Mouse (Mus musculus) intestine, embryonic 16.5 days (tissue): ENCODE results near the gene Itih2. TPM values are rescaled to one million over a fixed set of nuclear protein-coding genes. Genes with fewer than 3 reads are reported as not detected.

ENCODE experiments used
- ATAC-seq: fragments of 200-750 bp; cut with Nextera tagmentation; 2 replicates; pipeline ENCODE4 v1.8.0; 2017; ENCODE audit warnings: moderate TSS enrichment, moderate library complexity
- H3K27ac ChIP-seq: fragments of 300-500 bp; sonication (generic); 2 replicates; pipeline ENCODE4 v1.5.1; 2014; ENCODE audit warnings: mild to moderate bottlenecking, low read length
- H3K27me3 ChIP-seq: fragments of 300-500 bp; sonication (generic); replicated peaks from 2 replicates; pipeline ENCODE4 v1.6.1; 2014; ENCODE audit warnings: low read length, control low read depth, mixed read lengths; ENCODE audit not compliant: control insufficient read depth, insufficient read depth
- H3K36me3 ChIP-seq: fragments of 300-500 bp; sonication (generic); 2 replicates; pipeline ENCODE4 v1.6.1; 2014; ENCODE audit warnings: low read length, control low read depth; ENCODE audit not compliant: control insufficient read depth, insufficient read depth
- H3K4me1 ChIP-seq: fragments of 300-500 bp; sonication (generic); 2 replicates; pipeline ENCODE4 v1.6.1; 2014; ENCODE audit warnings: low read length, control low read depth, mixed read lengths; ENCODE audit not compliant: control insufficient read depth, insufficient read depth
- H3K4me2 ChIP-seq: fragments of 300-500 bp; sonication (generic); 2 replicates; pipeline ENCODE4 v1.6.1; 2014; ENCODE audit warnings: low read depth, low read length, control low read depth
- H3K4me3 ChIP-seq: fragments of 300-500 bp; sonication (generic); 2 replicates; pipeline ENCODE4 v1.5.1; 2014; ENCODE audit warnings: mild to moderate bottlenecking, low read length
- H3K9ac ChIP-seq: fragments of 300-500 bp; sonication (generic); 2 replicates; pipeline ENCODE4 v1.6.1; 2014; ENCODE audit warnings: low read depth, low read length
- H3K9me3 ChIP-seq: fragments of 300-500 bp; sonication (generic); 2 replicates; pipeline ENCODE4 v1.6.1; 2016; ENCODE audit warnings: low read length, control low read depth; ENCODE audit not compliant: control insufficient read depth
- WGBS: fragments of 180-500 bp; shearing (Covaris S2); extraction: QIAGEN DNeasy Blood & Tissue Kit; methylation state at CpG from one replicate; pipeline ENCODE4 v1.1.7; 2014; 5-methylcytosine and 5-hydroxymethylcytosine counted together
- polyA plus RNA-seq: library from polyadenylated mRNA; unstranded; fragments of >200 nt; fragmentation: Nextera tagmentation; extraction: Ambion mirVana; gene quantifications from 2 replicates; pipeline ENCODE4 v1.2.1, GENCODE M21; 2015

Itih2 gene
- polyA plus RNA-seq, 1 experiment from 2014 or later, result 7.6 TPM

DNA sequence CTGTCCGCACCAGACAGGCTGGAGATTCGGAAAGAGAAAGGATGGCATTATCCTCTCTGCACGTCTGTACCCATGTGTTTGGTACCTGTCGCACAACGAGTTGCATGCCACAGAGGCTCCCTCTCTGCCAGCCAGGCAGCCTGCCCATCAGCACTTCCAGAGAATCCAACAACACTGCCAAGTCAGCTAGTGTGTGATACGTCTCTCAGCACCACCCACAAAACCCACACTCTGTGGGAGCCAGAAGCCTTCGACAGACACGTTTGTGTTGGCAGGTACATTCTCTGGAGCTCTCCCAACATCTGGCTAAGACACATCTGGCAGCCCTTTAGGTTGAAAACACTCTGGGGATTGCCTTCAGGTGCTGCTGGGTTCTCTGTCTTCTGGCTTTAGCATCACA lies 16.0 kb upstream of the Itih2 start:
- Histone ChIP-seq H3K4me2 (no peak overlapping the region), H3K27me3 (no peaks in the 10 kb centered on the region), H3K36me3 (no peaks in the 10 kb centered on the region), H3K9me3 (no peaks in the 10 kb centered on the region), H3K27ac (no peak overlapping the region), H3K4me1 (0 out of 2 replicates have a peak, but pooled peaks cover 4% of the 10 kb centered on the region), H3K4me3 (no peak overlapping the region), H3K9ac (no peak overlapping the region)
- WGBS, result 77% methylated on average over 8 of the region's 8 CpGs
- ATAC-seq, result no peak

DNA sequence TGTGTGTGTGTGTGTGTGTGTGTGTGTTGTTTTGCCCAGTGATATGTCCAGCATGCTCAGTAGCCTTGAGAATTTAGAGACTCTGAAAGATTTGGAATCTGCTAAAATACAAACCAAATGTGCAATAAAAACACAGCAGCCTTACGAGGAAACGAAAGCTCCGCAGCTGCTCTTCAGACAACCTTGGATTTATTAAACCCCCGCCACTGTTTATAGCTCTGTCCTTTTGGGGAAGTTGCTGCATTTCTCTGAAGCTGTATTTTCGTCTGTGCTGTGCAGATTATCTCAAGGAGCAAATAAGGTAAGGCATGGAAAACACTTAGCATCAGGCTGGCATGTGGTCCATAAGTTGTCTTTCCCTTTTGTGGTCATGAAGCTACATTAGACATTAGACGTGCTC lies 14.3 kb upstream of the Itih2 start:
- H3K4me3 ChIP-seq, result no peak overlapping the region
- 30% methylated on average over 6 of the region's 6 CpGs for WGBS
- no peaks in the 10 kb centered on the region for H3K9me3 ChIP-seq
- ATAC-seq, result no peak
- H3K36me3 ChIP-seq, result no peaks in the 10 kb centered on the region
- 0 out of 2 replicates have a peak, but pooled peaks cover 4% of the 10 kb centered on the region for H3K4me1 ChIP-seq
- H3K27me3 ChIP-seq, result no peaks in the 10 kb centered on the region
- H3K9ac ChIP-seq, result no peak overlapping the region
- no peak overlapping the region for H3K4me2 ChIP-seq
- H3K27ac ChIP-seq, result peak overlapping the region; percentile 14; the same call in 1 of the 2 replicates

DNA sequence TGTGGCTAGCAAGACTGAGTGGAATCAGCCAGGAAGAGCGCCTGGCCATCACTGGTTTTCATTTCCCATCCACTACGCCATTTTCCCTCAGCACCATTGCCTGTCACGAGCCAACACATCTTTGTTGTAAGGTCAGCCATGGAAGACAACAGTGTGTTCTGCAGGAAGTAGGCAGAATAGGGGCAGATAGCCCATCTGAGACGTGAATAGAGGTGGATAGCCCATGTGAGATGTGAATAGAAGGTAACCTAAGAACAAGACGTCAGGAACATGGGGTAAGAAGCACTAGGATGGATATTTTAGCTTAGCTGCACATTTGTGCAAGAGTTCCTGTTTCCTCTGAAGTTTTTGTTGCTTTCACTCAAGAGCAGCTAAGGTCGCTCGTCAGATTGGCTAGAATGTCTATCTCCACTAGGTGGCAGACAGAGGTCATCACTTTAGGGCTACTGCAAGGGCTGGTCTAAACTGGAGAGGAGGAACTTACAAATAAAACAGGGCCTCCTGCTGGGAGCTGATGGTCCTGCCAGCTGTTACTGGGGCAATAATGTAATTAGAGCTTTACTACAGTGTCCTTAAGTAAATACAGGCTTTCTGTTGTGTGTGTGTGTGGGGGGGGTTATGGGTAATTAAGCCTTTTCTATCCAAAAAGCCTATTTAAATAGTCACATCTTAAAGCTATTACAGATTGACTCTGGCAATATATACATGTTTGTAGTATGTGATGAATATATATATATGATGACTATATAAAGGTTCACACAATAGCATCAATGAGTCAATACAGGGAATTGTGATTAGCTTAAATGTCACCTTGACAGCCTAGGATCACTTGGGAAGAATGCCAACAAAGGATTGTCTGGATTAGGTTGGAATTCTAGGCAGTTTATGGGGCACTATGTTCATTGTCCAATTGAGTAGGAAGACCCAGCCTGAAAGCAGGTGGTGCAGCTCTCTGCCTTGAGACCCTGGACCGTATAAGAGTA lies 11.6 kb upstream of the Itih2 start:
- no peaks in the 10 kb centered on the region for H3K27me3 ChIP-seq
- H3K27ac ChIP-seq, result no peak overlapping the region
- 0 out of 2 replicates have a peak, but pooled peaks cover 4% of the 10 kb centered on the region for H3K4me1 ChIP-seq
- WGBS, result 39% methylated on average over 8 of the region's 8 CpGs
- ATAC-seq, result peak; percentile 96
- H3K9me3 ChIP-seq, result no peaks in the 10 kb centered on the region
- no peak overlapping the region for H3K4me3 ChIP-seq
- no peak overlapping the region for H3K9ac ChIP-seq
- H3K36me3 ChIP-seq, result no peaks in the 10 kb centered on the region
- H3K4me2 ChIP-seq, result no peak overlapping the region

DNA sequence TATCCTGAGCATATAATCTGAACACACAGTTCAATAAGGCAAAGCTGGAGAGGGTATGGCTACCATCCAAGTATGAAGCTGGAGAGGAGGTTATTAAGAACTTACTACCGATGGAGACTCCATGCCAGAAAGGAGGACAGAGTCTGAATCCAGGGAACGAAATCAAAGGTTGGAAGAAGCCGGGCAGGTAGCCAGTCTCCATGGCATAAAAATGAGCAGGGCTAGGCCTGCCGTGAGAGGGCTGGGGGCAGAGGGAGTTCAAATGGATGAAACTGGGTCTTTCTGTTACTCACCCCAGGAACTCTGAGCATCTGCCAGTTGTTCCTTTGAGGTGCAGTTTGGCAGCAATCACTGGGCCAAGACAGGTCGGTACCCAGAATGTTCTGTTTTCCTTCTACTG lies 9.3 kb upstream of the Itih2 start:
- H3K4me3 ChIP-seq, result no peak overlapping the region
- ATAC-seq, result no peak
- no peak overlapping the region for H3K27ac ChIP-seq
- H3K9ac ChIP-seq, result no peak overlapping the region
- no peaks in the 10 kb centered on the region for H3K9me3 ChIP-seq
- 75% methylated on average over 5 of the region's 5 CpGs for WGBS
- H3K27me3 ChIP-seq, result no peaks in the 10 kb centered on the region
- no peaks in the 10 kb centered on the region for H3K4me1 ChIP-seq
- no peaks in the 10 kb centered on the region for H3K36me3 ChIP-seq
- no peak overlapping the region for H3K4me2 ChIP-seq

DNA sequence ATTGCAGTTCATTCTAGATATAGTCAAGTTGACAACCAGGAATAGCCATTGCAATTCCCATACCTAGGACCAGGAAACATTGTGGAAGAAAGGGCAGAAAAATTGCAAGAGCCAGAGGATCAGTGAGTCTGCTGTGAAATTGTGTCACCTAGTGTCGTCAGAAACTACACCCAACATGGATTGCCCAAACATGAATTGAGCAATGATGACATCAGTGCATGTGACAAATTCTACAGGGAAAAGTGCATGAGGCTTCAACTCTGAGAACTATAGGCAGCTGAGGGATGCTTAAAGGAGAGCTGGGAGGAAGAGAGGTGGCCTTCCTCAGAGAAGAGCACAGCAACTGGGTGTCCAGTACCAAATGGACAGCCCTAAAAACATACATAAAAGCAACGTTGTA lies 6.1 kb upstream of the Itih2 start:
- Histone ChIP-seq H3K4me1 (no peaks in the 10 kb centered on the region), H3K4me2 (no peak overlapping the region), H3K27me3 (no peaks in the 10 kb centered on the region), H3K36me3 (no peaks in the 10 kb centered on the region), H3K27ac (no peak overlapping the region), H3K4me3 (no peak overlapping the region), H3K9me3 (no peaks in the 10 kb centered on the region), H3K9ac (no peak overlapping the region)
- no peak for ATAC-seq
- WGBS, result 81% methylated on average over 2 of the region's 2 CpGs

DNA sequence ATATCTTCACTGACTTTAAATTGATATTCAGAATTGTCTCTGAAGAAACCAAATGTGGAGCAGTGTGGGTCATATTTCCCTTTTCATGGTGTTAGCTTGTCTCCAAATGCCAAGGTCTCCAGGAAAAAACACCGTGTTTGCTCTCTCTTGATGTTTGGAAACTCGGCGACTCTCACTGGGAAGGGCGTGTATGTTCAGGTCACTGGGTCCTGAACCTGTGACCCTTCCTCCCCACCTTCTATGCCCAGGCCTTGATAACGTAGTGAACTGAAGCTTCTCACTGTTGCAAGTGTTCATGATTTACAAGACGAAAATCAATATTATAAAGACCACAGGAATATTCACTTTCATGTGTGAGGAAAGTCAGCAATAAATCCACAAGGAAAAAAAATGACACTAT lies 2.7 kb upstream of the Itih2 start:
- Histone ChIP-seq H3K36me3 (no peaks in the 10 kb centered on the region), H3K27ac (no peak overlapping the region), H3K4me3 (no peak overlapping the region), H3K9ac (no peak overlapping the region), H3K27me3 (no peaks in the 10 kb centered on the region), H3K9me3 (no peaks in the 10 kb centered on the region), H3K4me2 (no peak overlapping the region), H3K4me1 (no peaks in the 10 kb centered on the region; the same call in 1 of the 2 replicates)
- 47% methylated on average over 6 of the region's 6 CpGs for WGBS
- ATAC-seq, result no peak

DNA sequence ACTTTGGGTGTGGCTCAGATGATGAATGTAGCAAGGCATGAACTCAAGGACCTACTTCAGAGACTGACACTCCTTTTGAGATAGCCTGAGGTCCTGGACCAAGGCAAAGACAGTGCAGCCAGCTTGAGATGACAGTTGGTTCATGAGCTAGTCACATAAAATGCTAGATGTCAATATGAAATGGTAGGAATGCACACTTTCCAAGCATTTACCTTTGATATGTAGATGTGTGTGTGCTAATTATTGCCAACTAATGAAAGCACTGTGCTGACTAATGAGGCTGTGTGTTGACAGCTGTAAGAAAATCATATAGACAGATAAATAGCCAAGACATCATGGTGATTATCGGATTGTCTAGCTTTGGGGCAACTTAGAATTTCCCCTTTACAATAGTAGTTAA lies 932 bp upstream of the Itih2 start:
- no peak overlapping the region for H3K4me3 ChIP-seq
- no peaks in the 10 kb centered on the region for H3K27me3 ChIP-seq
- H3K4me2 ChIP-seq, result no peak overlapping the region
- H3K9ac ChIP-seq, result no peak overlapping the region
- H3K9me3 ChIP-seq, result no peaks in the 10 kb centered on the region
- H3K4me1 ChIP-seq, result no peaks in the 10 kb centered on the region; the same call in 1 of the 2 replicates
- no peak for ATAC-seq
- 94% methylated on average over 1 of the region's 1 CpGs for WGBS
- no peaks in the 10 kb centered on the region for H3K36me3 ChIP-seq
- H3K27ac ChIP-seq, result no peak overlapping the region

DNA sequence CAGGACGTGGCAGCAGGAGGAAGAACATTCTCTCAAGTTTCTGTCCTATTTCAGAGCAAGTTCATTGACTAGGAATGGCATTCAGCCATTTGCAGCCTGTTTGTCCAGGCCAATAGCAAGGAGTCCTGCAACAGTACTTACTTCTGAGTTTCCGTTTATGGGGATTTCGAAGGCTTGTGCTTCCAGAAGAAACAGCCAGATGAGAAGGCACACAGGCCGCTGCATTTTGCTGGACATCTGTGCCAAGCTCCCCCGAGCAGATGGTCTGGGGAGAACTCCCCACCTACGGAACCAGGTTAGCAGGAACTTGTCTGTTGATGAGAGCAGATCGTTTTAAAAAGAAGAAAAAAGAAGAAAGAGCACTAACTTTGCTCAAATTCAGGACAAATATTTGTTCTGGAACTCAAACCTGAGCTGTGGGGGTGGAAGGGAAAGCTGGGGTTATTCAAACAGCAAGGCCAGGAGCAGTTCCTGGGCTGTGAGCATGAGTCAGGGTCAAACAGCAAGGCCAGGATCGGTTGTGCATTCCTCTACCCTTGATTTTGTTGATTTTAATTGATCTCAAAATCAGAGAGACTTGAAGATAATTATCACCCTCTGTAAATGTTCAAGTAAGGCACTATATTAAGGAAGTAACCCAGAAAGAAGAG lies 730 bp downstream of the Itih2 start:
- Histone ChIP-seq H3K4me2 (no peak overlapping the region), H3K4me1 (no peaks in the 10 kb centered on the region; the same call in 1 of the 2 replicates), H3K27ac (no peak overlapping the region), H3K9ac (no peak overlapping the region), H3K36me3 (no peaks in the 10 kb centered on the region), H3K27me3 (no peaks in the 10 kb centered on the region), H3K9me3 (no peaks in the 10 kb centered on the region), H3K4me3 (no peak overlapping the region)
- 52% methylated on average over 8 of the region's 8 CpGs for WGBS
- ATAC-seq, result no peak

DNA sequence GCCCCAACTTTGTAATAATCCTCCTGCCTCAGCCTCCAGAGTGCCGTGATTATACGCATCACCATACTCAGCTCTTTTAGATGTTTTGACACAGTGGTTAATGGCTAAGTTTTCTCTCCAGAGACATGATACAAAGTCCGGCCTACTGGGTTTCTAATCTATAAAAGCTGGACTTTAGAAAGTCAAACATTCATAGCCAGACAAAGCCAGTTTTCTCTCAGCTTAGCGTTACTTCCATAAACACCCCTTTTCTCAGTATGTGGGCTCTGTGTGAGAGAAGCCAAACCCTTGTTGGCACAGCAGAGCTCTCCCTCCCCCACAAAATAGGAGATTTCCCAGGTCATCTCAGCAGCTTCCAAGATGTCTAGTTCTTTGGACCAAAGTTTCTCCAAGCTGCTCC lies 2.6 kb downstream of the Itih2 start:
- H3K9me3 ChIP-seq, result no peaks in the 10 kb centered on the region
- 65% methylated on average over 4 of the region's 4 CpGs for WGBS

More for the DNA sequence above, 2.6 kb downstream of the Itih2 start:
- Histone ChIP-seq H3K27ac (no peak overlapping the region), H3K27me3 (no peaks in the 10 kb centered on the region), H3K4me2 (no peak overlapping the region), H3K36me3 (no peaks in the 10 kb centered on the region), H3K4me3 (no peak overlapping the region), H3K9ac (no peak overlapping the region), H3K4me1 (no peaks in the 10 kb centered on the region; the same call in 1 of the 2 replicates)
- ATAC-seq, result peak; percentile 40; the same call in 1 of the 2 replicates
